Mouse (Mus musculus) embryonic fibroblast, embryonic 13.5 days (primary cell): ENCODE measurements around the gene Nhsl1. TPM values are rescaled to one million over a fixed set of nuclear protein-coding genes. Genes with fewer than 3 reads are reported as not detected.
"Not testable (repeated sequence)": the region's sequence is repeated elsewhere in the genome, so short reads cannot be mapped to it uniquely, and the experiment has no call there.

Experiments used
- H3K27ac ChIP-seq: 2 replicates; pipeline ENCODE4 v1.5.1; 2012; ENCODE audit warnings: low read length, control low read depth, inconsistent platforms; ENCODE audit not compliant: insufficient read depth
- H3K4me1 ChIP-seq: 2 replicates; pipeline ENCODE4 v1.6.1; 2011; ENCODE audit warnings: low read length; ENCODE audit not compliant: control insufficient read depth, insufficient read depth
- H3K4me3 ChIP-seq: 2 replicates; pipeline ENCODE4 v1.5.1; 2011; ENCODE audit warnings: mild to moderate bottlenecking, control low read depth, low read length; ENCODE audit not compliant: insufficient read depth
- CTCF ChIP-seq: IDR thresholded peaks from 2 replicates; pipeline ENCODE4 v1.5.1; 2011; ENCODE audit warnings: mild to moderate bottlenecking, control low read depth, low read length, moderate library complexity, borderline replicate concordance; ENCODE audit not compliant: insufficient read depth
- POLR2A ChIP-seq: IDR thresholded peaks from 2 replicates; pipeline ENCODE4 v1.6.1; 2011; ENCODE audit warnings: low read depth, mild to moderate bottlenecking, control low read depth, low read length, moderate library complexity
- polyA plus RNA-seq: library from polyadenylated mRNA; stranded (reverse); fragments of >200 nt; gene quantifications from 2 replicates; pipeline ENCODE4 v1.2.4, GENCODE M21; 2011; ENCODE audit warnings: low read depth; ENCODE audit not compliant: missing spikeins, insufficient read length

Gene Nhsl1
- polyA plus RNA-seq, 1 experiment = 13.7 TPM

GRCm38 (mm10) chr10:18429533-18429932 lies 110.7 kb downstream of the Nhsl1 start:
- no peak for TF ChIP-seq POLR2A
- peak; percentile 17; the same call in 1 of the 2 replicates for TF ChIP-seq CTCF

DNA sequence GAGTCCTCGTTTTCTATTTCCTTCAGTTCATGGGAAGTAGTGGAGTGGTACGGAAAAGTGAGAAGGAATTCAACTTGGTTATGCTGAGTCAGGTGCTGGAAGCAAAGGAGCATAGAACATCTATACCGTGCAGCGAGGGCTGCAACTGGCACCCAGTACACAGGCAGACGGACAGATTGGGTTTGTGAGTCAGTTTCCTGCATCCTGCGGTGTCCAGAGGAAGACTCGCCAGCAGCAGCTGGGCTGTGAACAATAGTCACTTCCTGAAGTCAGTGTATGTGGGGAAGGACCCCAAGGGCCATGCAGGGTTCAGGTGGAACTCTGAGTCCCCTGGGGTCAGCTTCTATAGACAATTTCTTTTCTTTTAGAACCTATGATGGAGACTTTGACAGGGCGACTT lies 111.4 kb downstream of the Nhsl1 start:
- Histone ChIP-seq H3K4me3 (no peak overlapping the region), H3K4me1 (peaks cover 11% of the 10 kb centered on the region), H3K27ac (no peak overlapping the region; the same call in 1 of the 2 replicates)
- TF ChIP-seq CTCF (no peak), POLR2A (no peak)

More at GRCm38 (mm10) chr10:18429533-18429932, 110.7 kb downstream of the Nhsl1 start:
- Histone ChIP-seq H3K4me1 (peaks cover 6% of the 10 kb centered on the region), H3K4me3 (no peak overlapping the region), H3K27ac (no peak overlapping the region)

DNA sequence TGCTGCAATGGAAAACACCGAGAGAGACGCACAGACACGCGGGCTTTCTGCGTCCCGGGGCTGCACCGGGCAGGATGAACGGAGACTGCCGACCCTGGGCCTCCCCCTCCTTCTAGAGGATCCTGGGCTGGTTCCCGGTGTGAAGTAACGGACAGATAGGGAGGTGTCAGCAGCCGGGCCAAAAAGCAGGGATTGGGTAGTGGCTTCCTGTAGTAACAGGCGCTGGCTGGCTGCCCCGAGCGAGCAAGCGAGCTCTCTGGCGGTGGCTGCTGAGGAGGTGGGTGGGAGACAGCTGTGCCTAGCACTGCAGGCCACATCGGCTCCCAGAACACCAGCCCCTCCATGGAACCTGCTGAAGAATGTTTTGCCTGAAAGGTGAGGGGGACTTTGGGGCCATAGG lies 112.2 kb downstream of the Nhsl1 start:
- Histone ChIP-seq H3K4me3 (peak overlapping the region; percentile 39), H3K4me1 (peaks cover 14% of the 10 kb centered on the region)
- TF ChIP-seq POLR2A = peak; percentile 67
- no peak for TF ChIP-seq CTCF

DNA sequence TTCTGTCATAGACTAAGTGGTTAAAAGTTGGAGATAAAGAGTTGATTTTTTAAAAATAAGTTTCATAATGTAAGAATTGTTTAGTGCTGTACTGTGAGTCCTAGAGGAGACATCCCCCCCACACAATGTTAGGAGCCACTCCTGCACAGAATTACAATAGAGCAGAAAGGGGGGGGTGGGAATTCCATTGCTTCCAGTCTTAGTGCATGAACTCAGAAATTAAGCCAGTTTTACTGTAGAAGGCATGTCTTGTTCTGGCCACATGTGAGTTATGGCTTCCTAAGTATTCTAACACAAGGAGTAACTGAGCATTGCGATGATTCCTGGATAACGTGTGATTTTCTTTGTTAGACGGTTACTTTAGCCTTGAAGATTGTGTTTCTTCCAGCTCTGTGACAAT lies 112.8 kb downstream of the Nhsl1 start:
- Histone ChIP-seq H3K27ac (peak overlapping the region; percentile 49), H3K4me1 (peaks cover 18% of the 10 kb centered on the region), H3K4me3 (peak overlapping the region; percentile 45)
- TF ChIP-seq CTCF = no peak
- no peak for TF ChIP-seq POLR2A

More for the DNA sequence above, 112.2 kb downstream of the Nhsl1 start:
- peak overlapping the region; percentile 49 for H3K27ac ChIP-seq

DNA sequence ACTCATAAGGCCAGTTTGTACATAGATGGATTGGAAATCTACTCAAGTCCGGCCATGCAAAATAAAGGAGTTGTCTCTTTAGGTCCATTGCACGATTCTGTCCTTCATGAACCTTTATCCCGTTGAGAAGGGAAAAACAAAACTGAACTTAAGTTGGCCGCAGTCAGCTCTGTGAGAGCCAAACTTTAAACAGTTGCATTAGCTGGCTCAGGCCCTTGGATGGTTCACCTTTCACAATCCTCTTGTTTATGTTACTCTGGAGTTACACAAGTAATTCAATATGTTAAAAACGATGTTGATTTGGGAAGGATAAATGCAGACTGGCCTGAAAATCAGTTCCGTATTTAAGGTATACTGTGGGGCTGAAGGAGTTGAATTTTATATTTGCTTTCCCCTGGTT lies 116.7 kb downstream of the Nhsl1 start:
- TF ChIP-seq POLR2A = no peak
- TF ChIP-seq CTCF = no peak
- Histone ChIP-seq H3K27ac (peak overlapping the region; percentile 74), H3K4me1 (peaks cover 28% of the 10 kb centered on the region), H3K4me3 (no peak overlapping the region)

DNA sequence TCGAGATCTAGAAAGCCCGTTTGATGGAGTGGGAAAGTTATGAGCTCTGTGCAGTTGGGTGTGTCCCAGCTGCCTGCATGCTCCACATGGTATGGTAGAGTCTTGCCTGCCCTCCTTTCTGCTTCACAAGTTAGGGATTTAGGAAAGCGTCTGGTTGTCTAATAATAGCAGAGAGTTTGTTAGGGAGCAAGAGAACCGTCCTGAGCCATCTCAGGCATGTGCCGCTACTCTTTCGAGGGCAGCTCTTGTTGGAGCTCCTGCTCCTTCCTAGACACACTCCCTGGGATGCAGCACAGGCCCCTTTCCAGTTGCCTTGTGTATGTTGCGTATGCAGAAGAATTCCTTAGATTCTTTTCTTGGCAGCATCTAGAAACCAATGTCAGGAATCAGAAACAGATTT lies 117.2 kb downstream of the Nhsl1 start:
- Histone ChIP-seq H3K4me1 (peaks cover 26% of the 10 kb centered on the region), H3K4me3 (no peak overlapping the region), H3K27ac (peak overlapping the region; percentile 74)
- TF ChIP-seq CTCF (no peak), POLR2A (no peak; the same call in 1 of the 2 replicates)

- peaks cover 26% of the 10 kb centered on the region for H3K4me1 ChIP-seq
- peak overlapping the region; percentile 41; the same call in 1 of the 2 replicates for H3K27ac ChIP-seq
- no peak for TF ChIP-seq POLR2A
- TF ChIP-seq CTCF = no peak
- H3K4me3 ChIP-seq = no peak overlapping the region
These were observed 118.8 kb downstream of the Nhsl1 start for GRCm38 (mm10) chr10:18437584-18437983.

DNA sequence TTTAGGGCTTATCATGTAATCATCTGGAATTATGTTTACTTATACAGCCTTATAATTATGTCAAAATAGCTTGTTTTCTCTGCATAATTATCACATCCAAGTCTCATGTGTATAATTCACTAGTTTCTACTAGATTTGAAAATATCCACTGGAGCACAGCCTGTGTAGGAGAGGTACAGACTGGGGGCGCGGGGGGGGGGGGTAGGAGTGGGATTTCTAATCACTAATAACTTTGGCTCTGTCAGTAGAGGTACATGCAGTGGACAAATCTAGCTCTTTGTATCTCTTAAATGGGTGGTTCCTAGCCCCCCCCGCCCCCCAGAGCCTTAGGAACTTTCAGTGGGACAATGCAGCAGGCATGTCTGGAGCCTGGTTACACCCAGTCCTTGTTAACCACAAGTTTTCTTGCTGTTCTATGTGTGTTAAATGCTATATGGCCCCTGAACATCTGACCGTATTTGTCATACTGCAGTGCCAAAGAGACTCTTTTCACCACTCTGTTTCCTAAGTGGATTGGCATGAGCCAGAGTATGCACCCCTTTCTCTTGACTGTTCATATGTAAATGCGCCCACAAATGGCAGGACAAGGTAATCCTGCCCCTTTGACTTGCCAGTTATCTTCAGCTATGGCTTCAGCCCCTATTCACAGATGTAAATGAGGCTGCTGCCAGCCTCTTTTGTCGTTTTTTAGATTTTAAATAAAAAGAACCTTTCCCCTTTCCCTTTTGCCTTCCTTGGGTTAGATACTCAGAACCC lies 127.0 kb downstream of the Nhsl1 start:
- no peaks in the 10 kb centered on the region for H3K4me1 ChIP-seq
- H3K27ac ChIP-seq = no peak overlapping the region
- TF ChIP-seq CTCF (no peak), POLR2A (no peak)
- no peak overlapping the region for H3K4me3 ChIP-seq

GRCm38 (mm10) chr10:18446359-18446820 lies 127.6 kb downstream of the Nhsl1 start:
- no peaks in the 10 kb centered on the region for H3K4me1 ChIP-seq
- H3K27ac ChIP-seq = no peak overlapping the region
- H3K4me3 ChIP-seq = no peak overlapping the region
- TF ChIP-seq CTCF = no peak
- no peak for TF ChIP-seq POLR2A

- Histone ChIP-seq H3K4me3 (no peak overlapping the region), H3K27ac (no peak overlapping the region), H3K4me1 (no peaks in the 10 kb centered on the region)
- TF ChIP-seq CTCF (no peak), POLR2A (no peak)
These were observed 128.5 kb downstream of the Nhsl1 start for GRCm38 (mm10) chr10:18447299-18447698.

- not testable (repeated sequence) for H3K27ac ChIP-seq, H3K4me1 ChIP-seq, H3K4me3 ChIP-seq
These were observed 130.1 kb downstream of the Nhsl1 start for GRCm38 (mm10) chr10:18448896-18449295.
